Mouse (Mus musculus): ENCODE measurements around the gene Evc2.

Gene Evc2

GRCm38 (mm10) chr5:37467646-37468045, 129.3 kb downstream of the Evc2 start:
- no peak for ATAC-seq (ENCODE audit: insufficient number of reproducible peaks, low FRiP score, low TSS enrichment)

- no peak for ATAC-seq (ENCODE audit: insufficient number of reproducible peaks, low FRiP score, low TSS enrichment)
These were observed 130.7 kb downstream of the Evc2 start for GRCm38 (mm10) chr5:37469031-37469430.

GRCm38 (mm10) chr5:37471584-37471983, 133.3 kb downstream of the Evc2 start:
- ATAC-seq (ENCODE audit: insufficient number of reproducible peaks, low FRiP score, low TSS enrichment), result no peak

GRCm38 (mm10) chr5:37472025-37472608, 133.8 kb downstream of the Evc2 start:
- ATAC-seq (ENCODE audit: insufficient number of reproducible peaks, low FRiP score, low TSS enrichment), result no peak
